Mouse (Mus musculus): Measurements from ENCODE around the gene Gal3st4.

GRCm38 (mm10) chr5:138251144-138251543 lies 21.5 kb downstream of the Gal3st4 start:
- TF ChIP-seq POLR2A (IDR thresholded peaks at IDR 0.05; ENCODE audit: borderline replicate concordance, extremely low read depth, low read depth, low read length) (no peak), CTCF (IDR thresholded peaks at IDR 0.05; ENCODE audit: insufficient read depth, low read length) (no peak)

Measured in lung, adult 2 months (tissue).